Mouse (Mus musculus): ENCODE results near the gene Gm4133. TPM values are rescaled to one million over a fixed set of nuclear protein-coding genes. Genes with fewer than 3 reads are reported as not detected.

Gm4133 gene
- not detected in 2 replicates for polyA plus RNA-seq (2012; rRNA removed)

GRCm38 (mm10) chr7:20333965-20334364 is at the start of gene Gm4133:
Gm4133 (minus strand) TSS chr7:20334065.

GRCm38 (mm10) chr7:20375310-20375709 is 41.4 kb upstream of the Gm4133 start, which contains the start of gene Gm5728:
Gm5728 (minus strand) TSS chr7:20375410.

Other genes starting within 250 kb of the Gm4133 start
- not detected in 2 replicates for gene Vmn1r91, start 234.4 kb downstream of the Gm4133 start, polyA plus RNA-seq (2012; rRNA removed)
- gene Gm16442, start 211.5 kb downstream of the Gm4133 start, polyA plus RNA-seq (2012; rRNA removed) = not detected in 2 replicates
- not detected in 2 replicates for gene Vmn1r93, start 195.0 kb downstream of the Gm4133 start, polyA plus RNA-seq (2012; rRNA removed)
- not detected in 2 replicates for gene Vmn1r94, start 165.7 kb downstream of the Gm4133 start, polyA plus RNA-seq (2012; rRNA removed)
- gene Vmn1r95, start 140.4 kb downstream of the Gm4133 start, polyA plus RNA-seq (2012; rRNA removed) = not detected in 2 replicates
- gene Gm6164, start 128.5 kb downstream of the Gm4133 start, polyA plus RNA-seq (2012; rRNA removed) = not detected in 2 replicates
- not detected in 2 replicates for gene Gm4498, start 100.2 kb downstream of the Gm4133 start, polyA plus RNA-seq (2012; rRNA removed)
- gene Gm5890, start 71.2 kb downstream of the Gm4133 start, polyA plus RNA-seq (2012; rRNA removed) = not detected in 2 replicates
- gene Gm5728, start 41.3 kb upstream of the Gm4133 start, polyA plus RNA-seq (2012; rRNA removed) = not detected in 2 replicates
- not detected in 2 replicates for gene Vmn1r100, start 83.9 kb upstream of the Gm4133 start, polyA plus RNA-seq (2012; rRNA removed)
- gene Vmn1r101, start 108.5 kb upstream of the Gm4133 start, polyA plus RNA-seq (2012; rRNA removed) = not detected in 2 replicates
- gene Gm10670, start 140.9 kb upstream of the Gm4133 start, polyA plus RNA-seq (2012; rRNA removed) = not detected in 2 replicates
- not detected in 2 replicates for gene Vmn1r103, start 176.5 kb upstream of the Gm4133 start, polyA plus RNA-seq (2012; rRNA removed)
- not detected in 2 replicates for gene Vmn1r104, start 199.8 kb upstream of the Gm4133 start, polyA plus RNA-seq (2012; rRNA removed)
- gene Gm5726, start 211.7 kb upstream of the Gm4133 start, polyA plus RNA-seq (2012; rRNA removed) = not detected in 2 replicates
- not detected in 2 replicates for gene Gm4141, start 242.2 kb upstream of the Gm4133 start, polyA plus RNA-seq (2012; rRNA removed)